Mouse (Mus musculus) liver, adult (tissue): ENCODE data around the gene Reln.

Experiments
- GATA4 ChIP-seq: IDR thresholded peaks from 2 replicates; pipeline ENCODE4 v1.6.1; 2014; ENCODE audit warnings: mild to moderate bottlenecking, low read length; ENCODE audit not compliant: insufficient replicate concordance

Gene Reln

GRCm38 (mm10) chr5:22344556-22344975, at the start of gene Reln:
Gene Reln (minus strand): TSS chr5:22344702.
- no peak for TF ChIP-seq GATA4

- TF ChIP-seq GATA4, result no peak
Measured at GRCm38 (mm10) chr5:22388502-22388901, 44.0 kb upstream of the Reln start.

GRCm38 (mm10) chr5:22360510-22360909, 16.0 kb upstream of the Reln start:
- TF ChIP-seq GATA4, result no peak

GRCm38 (mm10) chr5:22348412-22348811, 3.9 kb upstream of the Reln start:
- TF ChIP-seq GATA4, result no peak

GRCm38 (mm10) chr5:22347732-22348131, 3.2 kb upstream of the Reln start:
- TF ChIP-seq GATA4, result no peak

GRCm38 (mm10) chr5:22345894-22346635, 1.6 kb upstream of the Reln start:
- no peak for TF ChIP-seq GATA4

- no peak for TF ChIP-seq GATA4
Measured at GRCm38 (mm10) chr5:22344976-22345651, 612 bp upstream of the Reln start.

GRCm38 (mm10) chr5:22343843-22344555, 503 bp downstream of the Reln start:
- TF ChIP-seq GATA4, result no peak

GRCm38 (mm10) chr5:22343536-22343842, 1.0 kb downstream of the Reln start:
- TF ChIP-seq GATA4, result no peak

- no peak for TF ChIP-seq GATA4
Measured at GRCm38 (mm10) chr5:22342461-22342860, 2.0 kb downstream of the Reln start.

- TF ChIP-seq GATA4, result no peak
Measured at GRCm38 (mm10) chr5:22340991-22341390, 3.5 kb downstream of the Reln start.

- no peak for TF ChIP-seq GATA4
Measured at GRCm38 (mm10) chr5:22335408-22335807, 9.1 kb downstream of the Reln start.

GRCm38 (mm10) chr5:22330802-22331201, 13.7 kb downstream of the Reln start:
- no peak for TF ChIP-seq GATA4

GRCm38 (mm10) chr5:22328431-22329359, 15.8 kb downstream of the Reln start:
- no peak for TF ChIP-seq GATA4

- TF ChIP-seq GATA4, result no peak
Measured at GRCm38 (mm10) chr5:22327170-22327569, 17.3 kb downstream of the Reln start.

GRCm38 (mm10) chr5:22323801-22324200, 20.7 kb downstream of the Reln start:
- no peak for TF ChIP-seq GATA4

- no peak for TF ChIP-seq GATA4
Measured at GRCm38 (mm10) chr5:22317807-22318206, 26.7 kb downstream of the Reln start.
